In the genomic region with DNA sequence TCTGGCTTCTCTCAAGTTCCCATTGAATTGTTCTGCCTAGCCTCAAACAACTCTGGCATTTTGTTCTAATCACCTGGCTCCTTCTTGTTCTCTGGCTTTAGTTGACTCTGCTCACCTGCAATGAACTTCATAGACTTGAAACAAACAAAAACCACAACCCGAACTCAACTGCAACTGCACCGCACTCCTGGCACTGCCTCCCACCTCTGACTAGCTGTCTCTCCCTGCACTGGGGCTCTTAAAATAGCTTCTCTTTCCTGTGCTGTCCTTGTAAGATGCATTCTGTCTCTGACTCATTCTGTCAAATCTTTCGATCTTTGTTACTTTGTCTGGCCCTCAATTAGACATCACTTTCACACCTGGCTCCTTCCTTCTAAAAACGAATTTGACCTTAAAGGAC, we compare ENCODE assay signal across 8 mouse cellular contexts. TPM values are rescaled to one million over a fixed set of nuclear protein-coding genes. Genes with fewer than 3 reads are reported as not detected.
DNase-seq lines count a peak whose midpoint lies in the region; ATAC-seq and TF ChIP-seq lines count a peak whose summit lies in the region.

No protein-coding gene starts in this region.

- H3K9ac ChIP-seq in heart, embryonic 12.5 days, result peak overlapping the region; percentile 57; the same call in 1 of the 2 replicates
- H3K9ac ChIP-seq in hindbrain, embryonic 11.5 days (ENCODE audit: low read depth, low read length), result peak overlapping the region; percentile 58
- H3K9ac ChIP-seq in midbrain, embryonic 14.5 days (replicated peaks; ENCODE audit: low read length), result no peak overlapping the region

- H3K9me3 ChIP-seq in heart, embryonic 12.5 days (replicated peaks), result no peaks in the 10 kb centered on the region
- no peaks in the 10 kb centered on the region for H3K9me3 ChIP-seq in E14TG2a.4 (ENCODE audit: low read length)
- no peaks in the 10 kb centered on the region for H3K9me3 ChIP-seq in hindbrain, embryonic 11.5 days (ENCODE audit: control insufficient read depth, low read length)
- H3K9me3 ChIP-seq in midbrain, embryonic 14.5 days (ENCODE audit: control insufficient read depth, low read length), result no peaks in the 10 kb centered on the region

- H3K4me3 ChIP-seq in heart, embryonic 12.5 days, result peak overlapping the region; percentile 53
- peak overlapping the region; percentile 84 for H3K4me3 ChIP-seq in E14TG2a.4 (replicated peaks; ENCODE audit: low read length)
- H3K4me3 ChIP-seq in hindbrain, embryonic 11.5 days (ENCODE audit: low read depth, low read length), result no peak overlapping the region
- peak overlapping the region; percentile 63 for H3K4me3 ChIP-seq in midbrain, embryonic 14.5 days (replicated peaks; ENCODE audit: low read depth, low read length)

- H3K36me3 ChIP-seq in heart, embryonic 12.5 days, result no peaks in the 10 kb centered on the region
- H3K36me3 ChIP-seq in E14TG2a.4 (ENCODE audit: insufficient read depth, low read length), result no peaks in the 10 kb centered on the region
- no peaks in the 10 kb centered on the region for H3K36me3 ChIP-seq in hindbrain, embryonic 11.5 days (ENCODE audit: control insufficient read depth, insufficient read depth, low read length)
- no peaks in the 10 kb centered on the region for H3K36me3 ChIP-seq in midbrain, embryonic 14.5 days (ENCODE audit: control insufficient read depth, insufficient read depth, low read length)

- DNase-seq in heart, postnatal 36 days, result no peak
- no peak for DNase-seq in hindbrain, embryonic 11.5 days (ENCODE audit: low spot score)
- DNase-seq in midbrain, embryonic 14.5 days, result no peak
- no peak for DNase-seq in cerebellum, postnatal 25 days
- DNase-seq in Muller cell, postnatal 12 days (ENCODE audit: inconsistent ontology term), result no peak
- no peak for DNase-seq in layer of hippocampus, postnatal 10 days (ENCODE audit: low spot score in 2 of 2)

- no peaks in the 10 kb centered on the region for H3K27me3 ChIP-seq in heart, embryonic 12.5 days (replicated peaks)
- H3K27me3 ChIP-seq in E14TG2a.4 (ENCODE audit: insufficient read depth, low read length), result no peaks in the 10 kb centered on the region
- H3K27me3 ChIP-seq in hindbrain, embryonic 11.5 days (ENCODE audit: control insufficient read depth, insufficient read depth, low read length), result no peaks in the 10 kb centered on the region
- no peaks in the 10 kb centered on the region for H3K27me3 ChIP-seq in midbrain, embryonic 14.5 days (ENCODE audit: control insufficient read depth, insufficient read depth, low read length)

- H3K27ac ChIP-seq in heart, embryonic 12.5 days (ENCODE audit: poor library complexity, severe bottlenecking), result peak overlapping the region; percentile 94
- no peak overlapping the region for H3K27ac ChIP-seq in hindbrain, embryonic 11.5 days (ENCODE audit: low read depth, low read length)
- peak overlapping the region; percentile 95; the same call in 1 of the 2 replicates for H3K27ac ChIP-seq in midbrain, embryonic 14.5 days (replicated peaks; ENCODE audit: low read depth, low read length)

- intact Hi-C loops in heart, postnatal 36 days (cut with DNase I), result loop anchor here (5.0 kb wide), 1 partner anchor 111 kb away; the partner anchor contains the start of gene Tbc1d15

- no peak for TF ChIP-seq CTCF in E14TG2a.4 (conservative IDR thresholded peaks at IDR 0.05; ENCODE audit: low read length)

- 76% methylated on average over 4 of the region's 4 CpGs for WGBS in heart, embryonic 12.5 days
- WGBS in hindbrain, embryonic 11.5 days, result 90% methylated on average over 4 of the region's 4 CpGs
- WGBS in midbrain, embryonic 14.5 days, result 91% methylated on average over 4 of the region's 4 CpGs

- peaks cover 15% of the 10 kb centered on the region for H3K4me1 ChIP-seq in heart, embryonic 12.5 days (replicated peaks)
- peaks cover 66% of the 10 kb centered on the region for H3K4me1 ChIP-seq in E14TG2a.4 (replicated peaks; ENCODE audit: low read depth, low read length)
- H3K4me1 ChIP-seq in hindbrain, embryonic 11.5 days (replicated peaks; ENCODE audit: control insufficient read depth, insufficient read depth, low read length), result no peaks in the 10 kb centered on the region
- H3K4me1 ChIP-seq in midbrain, embryonic 14.5 days (ENCODE audit: control insufficient read depth, insufficient read depth, low read length), result peaks cover 20% of the 10 kb centered on the region

- H3K4me2 ChIP-seq in heart, embryonic 12.5 days, result peak overlapping the region; percentile 73
- H3K4me2 ChIP-seq in hindbrain, embryonic 11.5 days (replicated peaks; ENCODE audit: low read depth, low read length), result peak overlapping the region; percentile 70
- H3K4me2 ChIP-seq in midbrain, embryonic 14.5 days (ENCODE audit: low read length), result peak overlapping the region; percentile 63

- no peak for ATAC-seq in heart, embryonic 12.5 days (ENCODE audit: insufficient number of reproducible peaks, low FRiP score)
- no peak for ATAC-seq in hindbrain, embryonic 11.5 days (ENCODE audit: low FRiP score)
- ATAC-seq in midbrain, embryonic 14.5 days (ENCODE audit: low FRiP score, low TSS enrichment), result no peak

RNA-seq across cellular contexts. Expression of gene Tmem19, which starts 0.8 kb away (rescaled TPM):
- polyA plus RNA-seq in heart, embryonic 12.5 days (2016; fragmentation: Nextera tagmentation; extraction: Ambion mirVana), result 22.9 and 24.1 TPM in 2 replicates
- 10 to 100 TPM; 11.6 to 15.5 TPM for total RNA-seq in heart, postnatal 36 days (2021)
- polyA plus RNA-seq in hindbrain, embryonic 11.5 days (2014; fragmentation: Nextera tagmentation; extraction: Ambion mirVana), result 35.7 and 39.1 TPM in 2 replicates
- 32.5 and 43.3 TPM in 2 replicates for polyA plus RNA-seq in midbrain, embryonic 14.5 days (2014; fragmentation: Nextera tagmentation; extraction: Ambion mirVana)
- 10 to 100 TPM; 49.8 to 52.0 TPM for total RNA-seq in layer of hippocampus, postnatal 10 days (2021)

RNA-seq across cellular contexts. Expression of gene Thap2, which starts 21.1 kb away (rescaled TPM):
- 16.2 and 18.2 TPM in 2 replicates for polyA plus RNA-seq in heart, embryonic 12.5 days (2016; fragmentation: Nextera tagmentation; extraction: Ambion mirVana)
- 1 to 10 TPM; 6.0 to 8.2 TPM for total RNA-seq in heart, postnatal 36 days (2021)
- polyA plus RNA-seq in hindbrain, embryonic 11.5 days (2014; fragmentation: Nextera tagmentation; extraction: Ambion mirVana), result 26.8 and 31.1 TPM in 2 replicates
- 24.5 and 27.3 TPM in 2 replicates for polyA plus RNA-seq in midbrain, embryonic 14.5 days (2014; fragmentation: Nextera tagmentation; extraction: Ambion mirVana)
- 10 to 100 TPM; 12.2 to 13.4 TPM for total RNA-seq in layer of hippocampus, postnatal 10 days (2021)

RNA-seq across cellular contexts. Expression of gene Zfc3h1, which starts 21.6 kb away (rescaled TPM):
- polyA plus RNA-seq in heart, embryonic 12.5 days (2016; fragmentation: Nextera tagmentation; extraction: Ambion mirVana), result 18.8 and 19.5 TPM in 2 replicates
- total RNA-seq in heart, postnatal 36 days (2021), result 10 to 100 TPM; 11.5 to 15.3 TPM
- 22.0 and 31.0 TPM in 2 replicates for polyA plus RNA-seq in hindbrain, embryonic 11.5 days (2014; fragmentation: Nextera tagmentation; extraction: Ambion mirVana)
- 25.4 and 28.6 TPM in 2 replicates for polyA plus RNA-seq in midbrain, embryonic 14.5 days (2014; fragmentation: Nextera tagmentation; extraction: Ambion mirVana)
- 10 to 100 TPM; 50.1 to 54.9 TPM for total RNA-seq in layer of hippocampus, postnatal 10 days (2021)

RNA-seq across cellular contexts. Expression of gene Rab21, which starts 47.8 kb away (rescaled TPM):
- 6.0 and 7.4 TPM in 2 replicates for polyA plus RNA-seq in heart, embryonic 12.5 days (2016; fragmentation: Nextera tagmentation; extraction: Ambion mirVana)
- total RNA-seq in heart, postnatal 36 days (2021), result 10 to 100 TPM; 74.1 to 80.5 TPM
- polyA plus RNA-seq in hindbrain, embryonic 11.5 days (2014; fragmentation: Nextera tagmentation; extraction: Ambion mirVana), result 10.1 and 10.6 TPM in 2 replicates
- polyA plus RNA-seq in midbrain, embryonic 14.5 days (2014; fragmentation: Nextera tagmentation; extraction: Ambion mirVana), result 12.8 and 14.0 TPM in 2 replicates
- total RNA-seq in layer of hippocampus, postnatal 10 days (2021), result 10 to 100 TPM; 49.2 to 51.0 TPM
